Mouse (Mus musculus) liver, embryonic 15.5 days (tissue): ENCODE results near the gene Tradd. TPM values are rescaled to one million over a fixed set of nuclear protein-coding genes. Genes with fewer than 3 reads are reported as not detected.
"Not testable (repeated sequence)": the region's sequence is repeated elsewhere in the genome, so short reads cannot be mapped to it uniquely, and the experiment has no call there.

ENCODE experiments used
- ATAC-seq: fragments of 200-750 bp; cut with Nextera tagmentation; 2 replicates; pipeline ENCODE4 v1.8.0; 2017; ENCODE audit warnings: moderate number of reproducible peaks, mild to moderate bottlenecking, moderate library complexity; ENCODE audit not compliant: insufficient read depth
- H3K27ac ChIP-seq: fragments of 300-500 bp; sonication (generic); replicated peaks from 2 replicates; pipeline ENCODE4 v1.5.1; 2015; ENCODE audit warnings: mild to moderate bottlenecking, inconsistent platforms
- H3K27me3 ChIP-seq: fragments of 300-500 bp; sonication (generic); 2 replicates; pipeline ENCODE4 v1.6.1; 2015; ENCODE audit warnings: mild to moderate bottlenecking, inconsistent platforms
- H3K36me3 ChIP-seq: fragments of 300-500 bp; sonication (generic); replicated peaks from 2 replicates; pipeline ENCODE4 v1.6.1; 2015; ENCODE audit warnings: moderate library complexity, mild to moderate bottlenecking, inconsistent platforms
- H3K4me1 ChIP-seq: fragments of 300-500 bp; sonication (generic); replicated peaks from 2 replicates; pipeline ENCODE4 v1.6.1; 2015; ENCODE audit warnings: inconsistent platforms
- H3K4me2 ChIP-seq: fragments of 300-500 bp; sonication (generic); 2 replicates; pipeline ENCODE4 v1.6.1; 2015; ENCODE audit warnings: moderate library complexity, mild to moderate bottlenecking, inconsistent platforms
- H3K4me3 ChIP-seq: fragments of 300-500 bp; sonication (generic); replicated peaks from 2 replicates; pipeline ENCODE4 v1.5.1; 2015; ENCODE audit warnings: mild to moderate bottlenecking, inconsistent platforms
- H3K9ac ChIP-seq: fragments of 300-500 bp; sonication (generic); 2 replicates; pipeline ENCODE4 v1.6.1; 2015; ENCODE audit warnings: moderate library complexity, mild to moderate bottlenecking, inconsistent platforms
- H3K9me3 ChIP-seq: fragments of 300-500 bp; sonication (generic); replicated peaks from 2 replicates; pipeline ENCODE4 v1.6.1; 2016; ENCODE audit warnings: inconsistent platforms
- WGBS: fragments of 180-500 bp; shearing (Covaris S2); methylation state at CpG from one replicate; pipeline ENCODE4 v1.1.7; 2015; ENCODE audit warnings: mixed read lengths; ENCODE audit not compliant: insufficient replicate concordance; 5-methylcytosine and 5-hydroxymethylcytosine counted together
- polyA plus RNA-seq: library from polyadenylated mRNA; unstranded; fragments of >200 nt; fragmentation: Nextera tagmentation; extraction: Ambion mirVana; gene quantifications from 2 replicates; pipeline ENCODE4 v1.2.1, GENCODE M21; 2015

Gene Tradd
- polyA plus RNA-seq, 1 experiment from 2014 or later = 14.9 TPM

DNA sequence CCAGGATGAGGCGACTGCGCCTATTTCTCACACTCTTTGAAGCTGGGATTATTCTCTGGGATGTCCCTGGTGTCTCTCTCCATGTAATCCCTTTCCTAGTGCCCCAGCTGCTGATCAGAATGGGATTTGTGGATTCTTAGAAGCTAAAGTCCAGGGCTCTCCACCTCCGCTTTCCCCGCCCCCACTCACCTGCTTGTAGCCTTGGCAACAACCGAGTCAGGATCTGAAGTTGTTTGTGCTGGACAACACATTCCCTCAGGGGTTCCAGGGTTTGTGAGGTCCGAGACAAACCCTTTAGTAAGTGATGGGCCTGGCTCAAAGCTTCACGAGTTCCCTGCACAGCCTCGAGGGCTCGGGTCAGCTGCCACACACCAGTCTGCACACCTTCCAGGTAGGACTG lies 30.4 kb upstream of the Tradd start:
- peaks cover 11% of the 10 kb centered on the region for H3K36me3 ChIP-seq
- peak overlapping the region; percentile 23 for H3K4me2 ChIP-seq
- no peaks in the 10 kb centered on the region for H3K9me3 ChIP-seq
- peaks cover 17% of the 10 kb centered on the region for H3K27me3 ChIP-seq
- H3K4me3 ChIP-seq = peak overlapping the region; percentile 17; the same call in 1 of the 2 replicates
- ATAC-seq = no peak
- WGBS = 73% methylated on average over 9 of the region's 9 CpGs
- peaks cover 53% of the 10 kb centered on the region for H3K4me1 ChIP-seq
- H3K9ac ChIP-seq = no peak overlapping the region
- H3K27ac ChIP-seq = no peak overlapping the region

DNA sequence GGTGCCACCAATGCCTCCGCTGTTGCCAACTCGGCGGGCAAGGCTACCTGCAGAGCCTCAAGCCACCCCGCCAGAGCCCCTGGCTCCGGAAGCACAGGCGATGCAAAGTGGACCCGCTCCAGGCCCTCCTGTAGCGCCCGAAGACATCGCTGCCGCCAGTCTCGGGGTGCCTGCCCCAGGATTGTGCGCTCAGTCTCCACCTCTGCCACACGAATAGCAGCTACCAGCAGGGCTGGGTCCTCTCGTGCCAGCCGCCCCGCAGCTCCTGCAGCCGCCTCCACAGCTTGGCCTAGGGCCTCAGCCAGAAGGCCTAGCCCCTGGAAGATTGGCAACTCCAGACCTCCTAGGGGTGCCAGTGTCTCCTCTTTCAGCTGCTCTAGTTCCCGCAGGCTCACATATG lies 29.0 kb upstream of the Tradd start:
- no peak overlapping the region for H3K27ac ChIP-seq

GRCm38 (mm10) chr8:105292471-105292870 lies 28.1 kb upstream of the Tradd start:
- no peak for ATAC-seq
- Histone ChIP-seq H3K9me3 (no peaks in the 10 kb centered on the region), H3K36me3 (no peaks in the 10 kb centered on the region), H3K27me3 (peaks cover 34% of the 10 kb centered on the region), H3K9ac (no peak overlapping the region), H3K27ac (no peak overlapping the region), H3K4me3 (no peak overlapping the region), H3K4me2 (no peak overlapping the region), H3K4me1 (peaks cover 55% of the 10 kb centered on the region)
- 67% methylated on average over 7 of the region's 7 CpGs for WGBS

More for the DNA sequence above, 29.0 kb upstream of the Tradd start:
- Histone ChIP-seq H3K4me3 (no peak overlapping the region), H3K4me2 (no peak overlapping the region), H3K27me3 (peaks cover 28% of the 10 kb centered on the region), H3K9me3 (no peaks in the 10 kb centered on the region), H3K9ac (no peak overlapping the region), H3K4me1 (peaks cover 55% of the 10 kb centered on the region), H3K36me3 (no peaks in the 10 kb centered on the region)
- no peak for ATAC-seq
- WGBS = 80% methylated on average over 19 of the region's 19 CpGs

DNA sequence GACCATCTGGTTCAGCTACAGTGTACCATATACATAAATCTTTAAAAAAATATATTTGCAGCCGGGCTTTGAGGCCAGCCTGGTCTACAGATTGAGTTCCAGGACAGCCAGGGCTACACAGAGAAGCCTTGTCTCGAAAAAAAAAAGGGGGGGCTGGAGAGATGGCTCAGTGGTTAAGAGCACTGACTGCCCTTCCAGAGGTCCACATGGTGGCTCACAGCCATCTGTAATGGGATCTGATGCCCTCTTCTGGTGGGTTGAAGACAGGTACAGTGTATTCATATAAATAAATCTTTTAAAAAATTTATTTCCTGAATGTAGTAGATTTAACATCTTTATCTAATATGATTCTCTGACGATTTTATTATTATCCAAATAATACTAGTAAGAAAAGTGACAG lies 27.4 kb upstream of the Tradd start:
- not testable (repeated sequence) for H3K9ac ChIP-seq, ATAC-seq, H3K36me3 ChIP-seq, H3K4me3 ChIP-seq, H3K4me2 ChIP-seq, H3K27ac ChIP-seq, H3K9me3 ChIP-seq
- H3K4me1 ChIP-seq = peaks cover 50% of the 10 kb centered on the region
- H3K27me3 ChIP-seq = peaks cover 38% of the 10 kb centered on the region
- WGBS = 47% methylated on average over 3 of the region's 3 CpGs

DNA sequence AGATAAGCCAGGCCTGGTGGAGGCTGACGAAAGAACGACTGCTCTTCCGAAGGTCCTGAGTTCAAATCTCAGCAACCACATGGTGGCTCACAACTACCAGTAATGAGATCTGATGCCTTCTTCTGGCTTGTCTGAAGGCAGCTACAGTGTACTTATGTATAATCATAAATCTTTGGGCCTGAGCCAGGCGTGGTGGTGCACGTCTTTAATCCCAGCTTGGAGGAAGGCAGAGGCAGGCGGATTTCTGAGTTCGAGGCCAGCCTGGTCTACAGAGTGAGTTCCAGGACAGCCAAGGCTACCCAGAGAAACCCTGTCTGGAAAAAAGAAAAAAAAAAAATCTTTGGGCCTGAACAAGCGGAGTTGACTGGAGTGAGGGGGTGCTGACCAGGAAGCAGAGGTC lies 27.0 kb upstream of the Tradd start:
- H3K9me3 ChIP-seq, H3K27ac ChIP-seq, H3K4me2 ChIP-seq, ATAC-seq, H3K36me3 ChIP-seq, H3K9ac ChIP-seq, H3K4me3 ChIP-seq: not testable (repeated sequence)
- peaks cover 46% of the 10 kb centered on the region for H3K4me1 ChIP-seq
- H3K27me3 ChIP-seq = peaks cover 42% of the 10 kb centered on the region
- WGBS = 71% methylated on average over 8 of the region's 8 CpGs

- H3K27me3 ChIP-seq = peaks cover 48% of the 10 kb centered on the region
- H3K4me1 ChIP-seq = peaks cover 39% of the 10 kb centered on the region
- H3K4me2 ChIP-seq = peak overlapping the region; percentile 82
- no peak overlapping the region for H3K4me3 ChIP-seq
- no peaks in the 10 kb centered on the region for H3K9me3 ChIP-seq
- no peak for ATAC-seq
- H3K36me3 ChIP-seq = no peaks in the 10 kb centered on the region
- no peak overlapping the region for H3K9ac ChIP-seq
- H3K27ac ChIP-seq = no peak overlapping the region
- WGBS = 15% methylated on average over 31 of the region's 31 CpGs
Measured at GRCm38 (mm10) chr8:105290554-105291314, 26.3 kb upstream of the Tradd start.

- Histone ChIP-seq H3K9me3 (no peaks in the 10 kb centered on the region), H3K27ac (no peak within 1 kb of the TSS; the same call in 1 of the 2 replicates), H3K4me3 (peak within 1 kb of the TSS; percentile 54), H3K27me3 (peaks cover 53% of the 10 kb centered on the region), H3K36me3 (no peaks in the 10 kb centered on the region), H3K4me1 (peaks cover 33% of the 10 kb centered on the region), H3K4me2 (peak within 1 kb of the TSS; percentile 82), H3K9ac (peak within 1 kb of the TSS; percentile 7; the same call in 1 of the 2 replicates)
- ATAC-seq = peak; percentile 8
- WGBS = 4% methylated on average over 43 of the region's 43 CpGs
Measured at GRCm38 (mm10) chr8:105289805-105290460, 25.5 kb upstream of the Tradd start, which contains the start of gene 4931428F04Rik. Gene 4931428F04Rik, minus strand, starts transcription at chr8:105289864.

DNA sequence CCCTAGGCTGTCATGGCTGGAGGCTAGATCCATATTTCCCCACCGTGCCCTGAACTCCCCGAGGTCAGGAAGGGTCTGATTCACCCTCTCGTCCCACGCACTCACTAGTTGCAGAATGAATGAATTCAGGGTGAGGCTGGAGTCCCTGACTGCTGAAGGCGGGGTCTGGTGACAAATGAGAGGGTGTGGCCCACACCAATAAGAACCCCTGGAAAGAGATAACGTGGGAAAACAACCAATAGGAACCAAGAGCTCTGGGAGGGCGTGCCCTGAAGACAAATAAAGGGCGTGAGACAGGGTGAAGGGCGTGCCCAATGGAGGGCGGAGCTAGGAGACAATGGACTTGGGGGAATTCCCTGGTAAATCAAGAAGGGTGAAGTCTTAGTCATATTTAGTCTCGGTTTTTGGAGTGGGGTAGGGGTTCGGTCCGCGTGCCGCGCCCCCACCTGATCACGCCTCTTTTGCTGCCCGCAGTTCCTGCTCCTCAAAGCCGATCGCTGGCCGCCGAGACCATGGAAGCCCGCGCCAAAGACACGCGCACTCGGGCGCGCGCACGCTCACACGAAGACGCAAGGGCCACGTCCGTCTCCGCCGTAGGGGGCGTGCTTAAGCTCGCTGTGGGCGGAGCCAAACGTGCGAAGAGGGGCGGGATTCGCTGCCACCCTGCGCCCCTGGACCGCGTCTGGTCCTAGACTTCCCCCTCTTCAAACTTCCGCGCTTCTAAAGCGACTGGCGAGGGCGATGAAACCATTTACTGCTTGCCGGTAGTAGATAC lies 24.7 kb upstream of the Tradd start:
- Histone ChIP-seq H3K9ac (peak overlapping the region; percentile 7; the same call in 1 of the 2 replicates), H3K27ac (no peak overlapping the region; the same call in 1 of the 2 replicates), H3K4me1 (peaks cover 33% of the 10 kb centered on the region), H3K9me3 (no peaks in the 10 kb centered on the region), H3K36me3 (no peaks in the 10 kb centered on the region), H3K4me2 (peak overlapping the region; percentile 82), H3K4me3 (peak overlapping the region; percentile 54), H3K27me3 (peaks cover 57% of the 10 kb centered on the region)
- under 1% methylated on average over 53 of the region's 53 CpGs for WGBS
- peak; percentile 79 for ATAC-seq

DNA sequence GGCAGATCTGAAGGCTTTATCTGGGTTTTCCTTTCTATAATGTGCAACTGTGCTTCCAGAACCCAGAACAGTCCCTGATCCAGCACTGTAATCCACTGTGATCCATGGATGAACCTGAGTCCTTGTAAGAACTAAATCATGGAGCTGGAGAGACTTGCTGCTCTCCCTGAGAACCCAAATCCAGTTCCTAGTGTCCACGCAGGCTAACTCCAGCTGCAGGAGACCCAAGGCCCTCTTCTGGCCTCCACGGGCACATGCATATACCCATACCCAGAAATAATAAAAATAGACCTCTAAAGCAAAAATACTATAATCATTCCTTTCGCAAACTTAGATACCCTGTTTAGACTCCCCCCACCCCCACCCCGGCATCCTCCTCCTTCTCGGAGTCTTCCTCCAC lies 23.8 kb upstream of the Tradd start:
- WGBS = 81% methylated on average over 5 of the region's 5 CpGs
- Histone ChIP-seq H3K4me3 (no peak overlapping the region), H3K9me3 (no peaks in the 10 kb centered on the region)

DNA sequence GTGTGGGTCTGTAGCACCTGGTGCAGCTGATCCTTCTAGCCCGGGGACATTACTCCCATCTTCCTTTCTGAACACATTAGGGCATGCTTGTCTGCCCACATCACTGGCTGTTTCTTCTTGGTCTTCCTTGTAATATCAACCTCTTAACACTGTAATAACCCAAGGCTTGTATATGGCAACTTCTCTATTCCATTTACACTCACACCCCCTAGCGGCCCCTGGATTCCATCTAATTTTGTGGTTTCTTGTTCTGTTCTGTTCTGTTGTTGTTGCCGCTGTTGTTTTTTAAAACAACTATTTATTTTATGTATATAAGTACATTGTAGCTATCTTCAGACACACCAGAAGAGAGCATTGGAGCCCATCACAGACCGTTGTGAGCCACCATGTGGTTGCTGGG lies 22.5 kb upstream of the Tradd start:
- WGBS = 73% methylated on average over 4 of the region's 4 CpGs
- H3K4me2 ChIP-seq = no peak overlapping the region
- no peak overlapping the region for H3K4me3 ChIP-seq
- H3K36me3 ChIP-seq = no peaks in the 10 kb centered on the region
- peaks cover 44% of the 10 kb centered on the region for H3K4me1 ChIP-seq
- no peak overlapping the region for H3K27ac ChIP-seq
- H3K9me3 ChIP-seq = no peaks in the 10 kb centered on the region
- H3K9ac ChIP-seq = no peak overlapping the region
- peaks cover 77% of the 10 kb centered on the region for H3K27me3 ChIP-seq
- ATAC-seq = no peak

More for the DNA sequence above, 23.8 kb upstream of the Tradd start:
- Histone ChIP-seq H3K27ac (no peak overlapping the region), H3K4me2 (no peak overlapping the region), H3K27me3 (peaks cover 64% of the 10 kb centered on the region), H3K36me3 (no peaks in the 10 kb centered on the region), H3K9ac (no peak overlapping the region), H3K4me1 (peaks cover 35% of the 10 kb centered on the region)
- ATAC-seq = no peak

- Histone ChIP-seq H3K4me3 (no peak overlapping the region), H3K4me2 (no peak overlapping the region), H3K4me1 (peaks cover 36% of the 10 kb centered on the region), H3K27me3 (peaks cover 85% of the 10 kb centered on the region), H3K9ac (no peak overlapping the region), H3K36me3 (no peaks in the 10 kb centered on the region), H3K9me3 (no peaks in the 10 kb centered on the region), H3K27ac (no peak overlapping the region)
- WGBS = 58% methylated on average over 12 of the region's 12 CpGs
- no peak for ATAC-seq
Measured at GRCm38 (mm10) chr8:105285514-105285913, 21.1 kb upstream of the Tradd start.
